ENCODE assay signal across 26 mouse cellular contexts in genomic region chr9:83110406-83111116, GRCm38 (mm10). TPM values are rescaled to one million over a fixed set of nuclear protein-coding genes. Genes with fewer than 3 reads are reported as not detected.
DNase-seq lines count a peak whose midpoint lies in the region; ATAC-seq and TF ChIP-seq lines count a peak whose summit lies in the region.
"Had no signal": no experiment of that assay in that cellular context is flagged by ENCODE, and none has a peak within 500 bp of the region (broad histone marks: within the 10 kb centered on the region; RNA-seq: fewer than 3 reads in every experiment).

No protein-coding gene starts in this region.

- H3K27me3 ChIP-seq in myocyte (ENCODE audit: control insufficient read depth, insufficient read depth, insufficient read length), result no peaks in the 10 kb centered on the region
- H3K27me3 ChIP-seq: heart, embryonic 15.5 days; hindbrain, embryonic 12.5 days; lung, embryonic 15.5 days; megakaryocyte, embryonic 14.5 days; midbrain, embryonic 12.5 days; neural tube, embryonic 13.5 days had no signal

- no peaks in the 10 kb centered on the region for H3K79me2 ChIP-seq in myocyte (ENCODE audit: control insufficient read depth, insufficient read depth)

- no peak overlapping the region for H3K4me2 ChIP-seq in myocyte (ENCODE audit: low read depth)
- H3K4me2 ChIP-seq: heart, embryonic 15.5 days; hindbrain, embryonic 12.5 days; lung, embryonic 15.5 days; midbrain, embryonic 12.5 days; neural tube, embryonic 13.5 days had no signal

- H3K4me3 ChIP-seq in myocyte, result no peak overlapping the region
- H3K4me3 ChIP-seq: erythroblast, embryonic 14.5 days; gastrocnemius, adult 2 months; heart, embryonic 15.5 days; hindbrain, embryonic 12.5 days; lung, embryonic 15.5 days; megakaryocyte, embryonic 14.5 days; midbrain, embryonic 12.5 days; neural tube, embryonic 13.5 days had no signal

- TF ChIP-seq POLR2A in myocyte (IDR thresholded peaks at IDR 0.05; ENCODE audit: insufficient read length, low read depth), result no peak

- no peaks in the 10 kb centered on the region for H3K36me3 ChIP-seq in myocyte (ENCODE audit: control insufficient read depth, insufficient read depth)
- H3K36me3 ChIP-seq: G1E; heart, embryonic 15.5 days; hindbrain, embryonic 12.5 days; lung, embryonic 15.5 days; midbrain, embryonic 12.5 days; neural tube, embryonic 13.5 days had no signal

- no peak for ATAC-seq in CD4-positive, CD25-positive, alpha-beta regulatory T cell, adult 4 months
- ATAC-seq: forebrain, embryonic 16.5 days; intestine, postnatal 0 days had no signal

- DNase-seq in A20 (ENCODE audit: low read depth, low spot score) (peak; percentile 84), adipocyte (ENCODE audit: low spot score) (peak; percentile 85)
- DNase-seq in lung, postnatal 10 days, result peak; percentile 23
- no peak for DNase-seq in urinary bladder, postnatal 25 days (ENCODE audit: low spot score)
- DNase-seq in left cerebral cortex, adult 11 months (ENCODE audit: low spot score), result no peak
- DNase-seq: adrenal gland, postnatal 10 days; cerebellum, adult 11 months; gastrocnemius, adult 2 months; gastrocnemius, postnatal 36 days; kidney, adult 9 months; kidney, postnatal 14 days; layer of hippocampus, adult 9-11 months; liver; thymus, postnatal 14 days had no signal

- H3ac ChIP-seq in myocyte (ENCODE audit: control insufficient read depth, insufficient read length), result no peak overlapping the region

TF ChIP-seq in myocyte, 11 proteins besides CTCF, POLR2A, EP300 and RAD21:
- no peak for TF ChIP-seq MAX (IDR thresholded peaks at IDR 0.05; ENCODE audit: low read depth)
- 0 out of 2 replicates have a peak, but pooled peaks have one; percentile 40 for TF ChIP-seq CEBPB (IDR thresholded peaks at IDR 0.05; ENCODE audit: insufficient read depth, poor library complexity, severe bottlenecking)

RNA-seq across cellular contexts. Expression of gene Hmgn3, which starts 35.9 kb away (rescaled TPM):
- 30.5 TPM for polyA plus RNA-seq in myocyte (2012; fragmentation: generic; extraction: Trizol)
- polyA plus RNA-seq in CD4-positive, CD25-positive, alpha-beta regulatory T cell, adult 4 months (2017; shearing (Covaris generic)), result 10 to 100 TPM; 33.8 to 47.7 TPM
- polyA plus RNA-seq: erythroblast, embryonic 14.5 days; G1E had no signal

Comparison
In these comparisons a context has a peak if more than half of its experiments do, and no peak if none do; other contexts are left out.
1. DNase-seq: peak in A20 (single experiment), adipocyte (single experiment) and lung, postnatal 10 days (single experiment); none in urinary bladder, postnatal 25 days (single experiment) and left cerebral cortex, adult 11 months (single experiment).